ENCODE assay signal across 9 mouse cellular contexts in the genomic region with DNA sequence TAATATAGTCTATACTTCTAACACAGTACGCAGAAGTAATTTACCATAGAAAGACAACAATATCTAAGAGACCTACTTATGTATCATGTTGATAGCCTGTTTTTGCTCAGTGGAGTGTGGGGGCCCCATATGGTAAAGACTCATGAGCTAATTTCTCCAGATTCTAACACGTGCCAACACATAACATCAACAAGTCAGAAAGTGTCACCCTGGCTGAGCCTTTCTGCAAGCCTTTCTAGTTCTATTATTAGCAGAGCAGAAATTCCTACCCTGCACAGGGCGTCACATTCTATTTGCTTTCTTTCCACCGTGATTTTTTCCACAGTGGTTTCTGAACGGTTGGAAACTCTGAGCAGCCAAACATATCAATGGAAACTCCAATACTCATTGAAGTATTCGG.
"Had no signal": no experiment of that assay in that cellular context is flagged by ENCODE, and none has a peak within 500 bp of the region (broad histone marks: within the 10 kb centered on the region; RNA-seq: fewer than 3 reads in every experiment).

No protein-coding gene starts in this region.

- DNase-seq: layer of hippocampus, postnatal 36 days; midbrain, embryonic 14.5 days; right cerebral cortex, postnatal 4 days; spleen, adult 18-20 months; thymus, postnatal 36 days had no signal

- H3K27ac ChIP-seq: limb, embryonic 12.5 days; liver, embryonic 14.5 days; midbrain, embryonic 10.5 days had no signal

- H3K9me3 ChIP-seq: limb, embryonic 12.5 days; midbrain, embryonic 10.5 days had no signal

- H3K4me1 ChIP-seq: midbrain, embryonic 10.5 days had no signal

- H3K4me3 ChIP-seq: limb, embryonic 12.5 days; midbrain, embryonic 10.5 days; myocyte had no signal

- H3K27me3 ChIP-seq: limb, embryonic 12.5 days had no signal

- H3K9ac ChIP-seq: limb, embryonic 12.5 days; liver, embryonic 14.5 days had no signal

- H3K36me3 ChIP-seq: limb, embryonic 12.5 days; midbrain, embryonic 10.5 days had no signal
